Mouse (Mus musculus) bone marrow, adult 2 months (tissue): Measurements from ENCODE around the gene Zfand3.

Experiments
- CTCF ChIP-seq: fragments of 200-500 bp; IDR thresholded peaks from 2 replicates; pipeline ENCODE4 v1.5.1; 2011; ENCODE audit warnings: low read length, control low read depth; ENCODE audit not compliant: control insufficient read depth, insufficient read depth
- POLR2A ChIP-seq: fragments of 200-500 bp; IDR thresholded peaks from 2 replicates; pipeline ENCODE4 v1.6.1; 2011; ENCODE audit warnings: low read depth, mild to moderate bottlenecking, control low read depth, low read length, borderline replicate concordance; ENCODE audit not compliant: control insufficient read depth

GRCm38 (mm10) chr17:30177435-30177834 is 172.9 kb downstream of the Zfand3 start:
- TF ChIP-seq CTCF, result no peak
- no peak for TF ChIP-seq POLR2A
